Mouse (Mus musculus) c-Kit-positive CD71-positive TER-119-positive erythroid progenitor cells, embryonic 14.5 days (primary cell): Measurements from ENCODE around the gene Myh7.
A peak's percentile ranks its signal among the peaks of the same experiment; 100 is the strongest.
"Not testable (repeated sequence)": the region's sequence is repeated elsewhere in the genome, so short reads cannot be mapped to it uniquely, and the experiment has no call there.

Experiments
- DNase-seq: peaks from one replicate; pipeline ENCODE4 v3.0.0-alpha.2; 2013; ENCODE audit warnings: low spot score

The Myh7 gene

GRCm38 (mm10) chr14:54994136-54994868, at the start of gene Myh7:
Gene Myh7, minus strand, starts transcription at chr14:54994626.
- DNase-seq: no peak

- not testable (repeated sequence) for DNase-seq
Observed at GRCm38 (mm10) chr14:55043694-55044093, 49.3 kb upstream of the Myh7 start.

GRCm38 (mm10) chr14:55032695-55033225, 38.3 kb upstream of the Myh7 start:
- no peak for DNase-seq

GRCm38 (mm10) chr14:55029034-55029698, 34.7 kb upstream of the Myh7 start:
- DNase-seq: peak; percentile 30

- no peak for DNase-seq
Observed at GRCm38 (mm10) chr14:55028333-55028835, 34.0 kb upstream of the Myh7 start.

- DNase-seq: no peak
Observed at GRCm38 (mm10) chr14:55027653-55028052, 33.2 kb upstream of the Myh7 start.

- DNase-seq: no peak
Observed at GRCm38 (mm10) chr14:55027251-55027650, 32.8 kb upstream of the Myh7 start.

GRCm38 (mm10) chr14:55025527-55025926, 31.1 kb upstream of the Myh7 start:
- DNase-seq: no peak

- DNase-seq: peak; percentile 58
Observed at GRCm38 (mm10) chr14:55024236-55024635, 29.8 kb upstream of the Myh7 start.

GRCm38 (mm10) chr14:55023011-55023410, 28.6 kb upstream of the Myh7 start:
- no peak for DNase-seq

- DNase-seq: no peak
Observed at GRCm38 (mm10) chr14:55020394-55020793, 26.0 kb upstream of the Myh7 start.

GRCm38 (mm10) chr14:55016876-55017275, 22.4 kb upstream of the Myh7 start:
- DNase-seq: no peak

GRCm38 (mm10) chr14:55015767-55016111, 21.3 kb upstream of the Myh7 start:
- DNase-seq: peak; percentile 54

GRCm38 (mm10) chr14:55014991-55015766, 20.8 kb upstream of the Myh7 start, which contains the start of gene Ngdn:
Gene Ngdn, plus strand, starts transcription at chr14:55015454.
- peak; percentile 98 for DNase-seq

GRCm38 (mm10) chr14:55014591-55014990, 20.2 kb upstream of the Myh7 start:
- DNase-seq: peak; percentile 62

- peak; percentile 38 for DNase-seq
Observed at GRCm38 (mm10) chr14:55011116-55011515, 16.7 kb upstream of the Myh7 start.

GRCm38 (mm10) chr14:55008417-55008816, 14.0 kb upstream of the Myh7 start:
- DNase-seq: no peak

- no peak for DNase-seq
Observed at GRCm38 (mm10) chr14:55007120-55007908, 12.9 kb upstream of the Myh7 start.

- DNase-seq: no peak
Observed at GRCm38 (mm10) chr14:55006541-55006940, 12.1 kb upstream of the Myh7 start.

GRCm38 (mm10) chr14:55005967-55006366, 11.5 kb upstream of the Myh7 start:
- no peak for DNase-seq

- DNase-seq: no peak
Observed at GRCm38 (mm10) chr14:55005506-55005905, 11.1 kb upstream of the Myh7 start.
